Mouse (Mus musculus): Measurements from ENCODE around the gene Hist1h3h. TPM values are rescaled to one million over a fixed set of nuclear protein-coding genes. Genes with fewer than 3 reads are reported as not detected.
"Not testable (repeated sequence)": the region's sequence is repeated elsewhere in the genome, so short reads cannot be mapped to it uniquely, and the experiment has no call there.

Gene Hist1h3h
- polyA plus RNA-seq, 1 experiment from 2014 or later = 2.9 TPM

GRCm38 (mm10) chr13:21749387-21750158 lies 32.1 kb downstream of the Hist1h3h start:
- Histone ChIP-seq H3K36me3 (ENCODE audit: control insufficient read depth, insufficient read depth, low read length) (no peaks in the 10 kb centered on the region), H3K4me1 (ENCODE audit: control insufficient read depth, insufficient read depth, low read length) (peaks cover 28% of the 10 kb centered on the region), H3K4me3 (replicated peaks; ENCODE audit: low read depth, low read length) (peak overlapping the region; percentile 53), H3K27me3 (ENCODE audit: control insufficient read depth, insufficient read depth, low read length) (no peaks in the 10 kb centered on the region), H3K9me3 (ENCODE audit: control insufficient read depth, low read length) (no peaks in the 10 kb centered on the region), H3K9ac (replicated peaks; ENCODE audit: low read length) (peak overlapping the region; percentile 64), H3K4me2 (ENCODE audit: low read length) (peak overlapping the region; percentile 74), H3K27ac (replicated peaks; ENCODE audit: low read depth, low read length) (peak overlapping the region; percentile 82)
- ATAC-seq (ENCODE audit: low FRiP score, low TSS enrichment) = no peak
- DNase-seq = peak; percentile 56
- 3% methylated on average over 5 of the region's 5 CpGs for WGBS

- H3K27ac ChIP-seq (replicated peaks; ENCODE audit: low read depth, low read length) = peak within 1 kb of the TSS; percentile 82
- H3K9me3 ChIP-seq (ENCODE audit: control insufficient read depth, low read length); H3K27me3 ChIP-seq (ENCODE audit: control insufficient read depth, insufficient read depth, low read length); H3K36me3 ChIP-seq (ENCODE audit: control insufficient read depth, insufficient read depth, low read length): not testable (repeated sequence)
- DNase-seq (peak; percentile 96), ATAC-seq (ENCODE audit: low FRiP score, low TSS enrichment) (peak; percentile 88)
- peaks cover 33% of the 10 kb centered on the region for H3K4me1 ChIP-seq (ENCODE audit: control insufficient read depth, insufficient read depth, low read length)
- WGBS = under 1% methylated on average over 42 of the region's 56 CpGs
- H3K4me3 ChIP-seq (replicated peaks; ENCODE audit: low read depth, low read length) = peak within 1 kb of the TSS; percentile 53
- peak within 1 kb of the TSS; percentile 64 for H3K9ac ChIP-seq (replicated peaks; ENCODE audit: low read length)
- H3K4me2 ChIP-seq (ENCODE audit: low read length) = peak within 1 kb of the TSS; percentile 74
Observed at GRCm38 (mm10) chr13:21750159-21751017, 32.9 kb downstream of the Hist1h3h start, which contains the start of gene Hist1h4k. Gene Hist1h4k, minus strand, starts transcription at chr13:21750505.

- Histone ChIP-seq H3K4me3 (replicated peaks; ENCODE audit: low read depth, low read length) (no peak overlapping the region), H3K27me3 (ENCODE audit: control insufficient read depth, insufficient read depth, low read length) (no peaks in the 10 kb centered on the region), H3K9ac (replicated peaks; ENCODE audit: low read length) (no peak overlapping the region), H3K4me1 (ENCODE audit: control insufficient read depth, insufficient read depth, low read length) (peaks cover 33% of the 10 kb centered on the region), H3K36me3 (ENCODE audit: control insufficient read depth, insufficient read depth, low read length) (no peaks in the 10 kb centered on the region), H3K4me2 (ENCODE audit: low read length) (no peak overlapping the region), H3K27ac (replicated peaks; ENCODE audit: low read depth, low read length) (no peak overlapping the region), H3K9me3 (ENCODE audit: control insufficient read depth, low read length) (no peaks in the 10 kb centered on the region)
- DNase-seq (no peak), ATAC-seq (ENCODE audit: low FRiP score, low TSS enrichment) (no peak)
Observed at GRCm38 (mm10) chr13:21751417-21751816, 34.0 kb downstream of the Hist1h3h start.

- Histone ChIP-seq H3K36me3 (ENCODE audit: control insufficient read depth, insufficient read depth, low read length) (no peaks in the 10 kb centered on the region), H3K4me2 (ENCODE audit: low read length) (0 out of 2 replicates have a peak overlapping the region, but pooled peaks have one; percentile 74), H3K9ac (replicated peaks; ENCODE audit: low read length) (no peak overlapping the region), H3K27me3 (ENCODE audit: control insufficient read depth, insufficient read depth, low read length) (no peaks in the 10 kb centered on the region), H3K27ac (replicated peaks; ENCODE audit: low read depth, low read length) (0 out of 2 replicates have a peak overlapping the region, but pooled peaks have one; percentile 20), H3K9me3 (ENCODE audit: control insufficient read depth, low read length) (no peaks in the 10 kb centered on the region), H3K4me1 (ENCODE audit: control insufficient read depth, insufficient read depth, low read length) (peaks cover 33% of the 10 kb centered on the region), H3K4me3 (replicated peaks; ENCODE audit: low read depth, low read length) (no peak overlapping the region)
- ATAC-seq (ENCODE audit: low FRiP score, low TSS enrichment) (no peak), DNase-seq (no peak)
- 78% methylated on average over 3 of the region's 3 CpGs for WGBS
Observed at GRCm38 (mm10) chr13:21751827-21752226, 34.4 kb downstream of the Hist1h3h start.

GRCm38 (mm10) chr13:21752356-21752755 lies 34.9 kb downstream of the Hist1h3h start:
- Histone ChIP-seq H3K9me3 (ENCODE audit: control insufficient read depth, low read length) (no peaks in the 10 kb centered on the region), H3K9ac (replicated peaks; ENCODE audit: low read length) (no peak overlapping the region), H3K4me2 (ENCODE audit: low read length) (peak overlapping the region; percentile 74; the same call in 1 of the 2 replicates), H3K27ac (replicated peaks; ENCODE audit: low read depth, low read length) (no peak overlapping the region), H3K27me3 (ENCODE audit: control insufficient read depth, insufficient read depth, low read length) (no peaks in the 10 kb centered on the region), H3K36me3 (ENCODE audit: control insufficient read depth, insufficient read depth, low read length) (no peaks in the 10 kb centered on the region), H3K4me1 (ENCODE audit: control insufficient read depth, insufficient read depth, low read length) (peaks cover 31% of the 10 kb centered on the region), H3K4me3 (replicated peaks; ENCODE audit: low read depth, low read length) (no peak overlapping the region)
- WGBS = 35% methylated on average over 3 of the region's 3 CpGs
- no peak for DNase-seq
- ATAC-seq (ENCODE audit: low FRiP score, low TSS enrichment) = no peak

GRCm38 (mm10) chr13:21753051-21753523 lies 35.6 kb downstream of the Hist1h3h start:
- WGBS = 3% methylated on average over 10 of the region's 10 CpGs
- DNase-seq (peak; percentile 28), ATAC-seq (ENCODE audit: low FRiP score, low TSS enrichment) (no peak)

GRCm38 (mm10) chr13:21753524-21754285 lies 36.2 kb downstream of the Hist1h3h start, which contains the start of the genes Hist1h2ak and Hist1h2bn:
Gene Hist1h2ak, minus strand, starts transcription at chr13:21753827.
Gene Hist1h2bn, plus strand, starts transcription at chr13:21754123.
- peaks cover 25% of the 10 kb centered on the region for H3K4me1 ChIP-seq (ENCODE audit: control insufficient read depth, insufficient read depth, low read length)
- not testable (repeated sequence) for H3K36me3 ChIP-seq (ENCODE audit: control insufficient read depth, insufficient read depth, low read length); H3K27me3 ChIP-seq (ENCODE audit: control insufficient read depth, insufficient read depth, low read length); H3K9me3 ChIP-seq (ENCODE audit: control insufficient read depth, low read length)
- DNase-seq (peak; percentile 92), ATAC-seq (ENCODE audit: low FRiP score, low TSS enrichment) (peak; percentile 94)
- peak within 1 kb of the TSS; percentile 87 for H3K27ac ChIP-seq (replicated peaks; ENCODE audit: low read depth, low read length)
- H3K4me3 ChIP-seq (replicated peaks; ENCODE audit: low read depth, low read length) = peak within 1 kb of the TSS; percentile 40
- peak within 1 kb of the TSS; percentile 46; the same call in 1 of the 2 replicates for H3K9ac ChIP-seq (replicated peaks; ENCODE audit: low read length)
- peak within 1 kb of the TSS; percentile 74 for H3K4me2 ChIP-seq (ENCODE audit: low read length)
- under 1% methylated on average over 46 of the region's 50 CpGs for WGBS

More at GRCm38 (mm10) chr13:21753051-21753523, 35.6 kb downstream of the Hist1h3h start:
- peak overlapping the region; percentile 87 for H3K27ac ChIP-seq (replicated peaks; ENCODE audit: low read depth, low read length)
- no peaks in the 10 kb centered on the region for H3K27me3 ChIP-seq (ENCODE audit: control insufficient read depth, insufficient read depth, low read length)
- H3K4me1 ChIP-seq (ENCODE audit: control insufficient read depth, insufficient read depth, low read length) = peaks cover 28% of the 10 kb centered on the region
- H3K9ac ChIP-seq (replicated peaks; ENCODE audit: low read length) = peak overlapping the region; percentile 46; the same call in 1 of the 2 replicates
- H3K4me2 ChIP-seq (ENCODE audit: low read length) = peak overlapping the region; percentile 74
- H3K4me3 ChIP-seq (replicated peaks; ENCODE audit: low read depth, low read length) = peak overlapping the region; percentile 40
- no peaks in the 10 kb centered on the region for H3K36me3 ChIP-seq (ENCODE audit: control insufficient read depth, insufficient read depth, low read length)
- no peaks in the 10 kb centered on the region for H3K9me3 ChIP-seq (ENCODE audit: control insufficient read depth, low read length)
